Mouse (Mus musculus) testis, adult 2 months (tissue): ENCODE results near the gene Lima1. TPM values are rescaled to one million over a fixed set of nuclear protein-coding genes. Genes with fewer than 3 reads are reported as not detected.

Experiments
- H3K27ac ChIP-seq: fragments of 200-500 bp; 2 replicates; pipeline ENCODE4 v1.5.1; 2012; ENCODE audit warnings: low read depth, low read length; ENCODE audit not compliant: control insufficient read depth, insufficient read depth
- H3K27me3 ChIP-seq: fragments of 200-500 bp; 2 replicates; pipeline ENCODE4 v1.6.1; 2012; ENCODE audit warnings: mild to moderate bottlenecking, low read length, moderate library complexity; ENCODE audit not compliant: control insufficient read depth, insufficient read depth
- H3K36me3 ChIP-seq: fragments of 200-500 bp; 2 replicates; pipeline ENCODE4 v1.6.1; 2012; ENCODE audit warnings: mild to moderate bottlenecking, low read length; ENCODE audit not compliant: control insufficient read depth, insufficient read depth
- H3K4me1 ChIP-seq: fragments of 200-500 bp; 2 replicates; pipeline ENCODE4 v1.6.1; 2012; ENCODE audit warnings: low read length; ENCODE audit not compliant: control insufficient read depth, insufficient read depth
- H3K4me3 ChIP-seq: fragments of 200-500 bp; 2 replicates; pipeline ENCODE4 v1.5.1; 2012; ENCODE audit warnings: low read depth, mild to moderate bottlenecking, low read length, moderate library complexity, mixed read lengths; ENCODE audit not compliant: control insufficient read depth
- CTCF ChIP-seq: fragments of 200-500 bp; IDR thresholded peaks from 2 replicates; pipeline ENCODE4 v1.5.1; 2012; ENCODE audit warnings: low read depth, mild to moderate bottlenecking, inconsistent platforms, low read length, moderate library complexity; ENCODE audit not compliant: control insufficient read depth, insufficient read depth, insufficient replicate concordance
- POLR2A ChIP-seq: fragments of 200-500 bp; IDR thresholded peaks from 2 replicates; pipeline ENCODE4 v1.6.1; 2012; ENCODE audit warnings: low read depth, mild to moderate bottlenecking, inconsistent platforms, low read length, moderate library complexity; ENCODE audit not compliant: control insufficient read depth
- polyA plus RNA-seq: library from polyadenylated mRNA; depleted of rRNA; stranded (reverse); fragments of >200 nt; gene quantifications from 2 replicates; pipeline ENCODE4 v1.2.3, GENCODE M21; 2012

Lima1 gene
- polyA plus RNA-seq, 1 experiment: 3.8 TPM

DNA sequence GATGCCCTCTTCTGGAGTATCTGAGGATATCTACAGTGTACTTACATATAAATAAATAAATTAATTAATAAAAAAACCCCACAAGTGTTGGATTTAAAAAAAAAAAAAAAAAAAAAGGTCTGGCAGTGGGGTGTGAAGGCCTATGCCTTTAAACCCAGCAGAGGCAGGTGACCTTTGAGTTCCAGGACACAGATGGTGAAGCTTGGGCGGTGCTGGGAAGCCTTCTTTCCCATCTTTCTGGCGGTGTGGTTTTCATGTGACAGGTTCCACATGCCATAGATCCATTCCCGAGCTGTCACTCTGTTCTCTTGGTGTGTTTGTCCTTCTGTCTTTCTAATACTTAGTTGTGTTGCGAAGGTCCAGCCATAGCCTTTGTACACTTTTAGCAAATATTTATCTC is 31.8 kb upstream of the Lima1 start:
- Histone ChIP-seq H3K27me3 (no peaks in the 10 kb centered on the region), H3K36me3 (no peaks in the 10 kb centered on the region), H3K4me1 (no peaks in the 10 kb centered on the region), H3K4me3 (no peak overlapping the region), H3K27ac (no peak overlapping the region)
- TF ChIP-seq POLR2A (no peak), CTCF (no peak)

- no peaks in the 10 kb centered on the region for H3K36me3 ChIP-seq
- TF ChIP-seq CTCF (no peak), POLR2A (no peak)
- H3K27ac ChIP-seq: no peak overlapping the region
- no peak overlapping the region for H3K4me3 ChIP-seq
- H3K4me1 ChIP-seq: no peaks in the 10 kb centered on the region
- H3K27me3 ChIP-seq: no peaks in the 10 kb centered on the region
Measured at GRCm38 (mm10) chr15:99904841-99905240, 29.6 kb upstream of the Lima1 start.

- H3K4me3 ChIP-seq: no peak overlapping the region
- TF ChIP-seq CTCF: peak; percentile 58; the same call in 1 of the 2 replicates
- TF ChIP-seq POLR2A: no peak
- no peaks in the 10 kb centered on the region for H3K27me3 ChIP-seq
- no peaks in the 10 kb centered on the region for H3K4me1 ChIP-seq
- no peak overlapping the region for H3K27ac ChIP-seq
- H3K36me3 ChIP-seq: no peaks in the 10 kb centered on the region
Measured at GRCm38 (mm10) chr15:99904333-99904732, 29.1 kb upstream of the Lima1 start.

GRCm38 (mm10) chr15:99903227-99903626 is 28.0 kb upstream of the Lima1 start:
- H3K27me3 ChIP-seq: no peaks in the 10 kb centered on the region
- H3K4me3 ChIP-seq: no peak overlapping the region
- no peak overlapping the region for H3K27ac ChIP-seq
- no peaks in the 10 kb centered on the region for H3K36me3 ChIP-seq
- H3K4me1 ChIP-seq: no peaks in the 10 kb centered on the region
- no peak for TF ChIP-seq POLR2A
- TF ChIP-seq CTCF: no peak

GRCm38 (mm10) chr15:99902786-99903185 is 27.5 kb upstream of the Lima1 start:
- no peak overlapping the region for H3K4me3 ChIP-seq
- TF ChIP-seq CTCF (no peak), POLR2A (no peak)
- H3K36me3 ChIP-seq: no peaks in the 10 kb centered on the region
- H3K27ac ChIP-seq: no peak overlapping the region
- H3K27me3 ChIP-seq: no peaks in the 10 kb centered on the region
- no peaks in the 10 kb centered on the region for H3K4me1 ChIP-seq

DNA sequence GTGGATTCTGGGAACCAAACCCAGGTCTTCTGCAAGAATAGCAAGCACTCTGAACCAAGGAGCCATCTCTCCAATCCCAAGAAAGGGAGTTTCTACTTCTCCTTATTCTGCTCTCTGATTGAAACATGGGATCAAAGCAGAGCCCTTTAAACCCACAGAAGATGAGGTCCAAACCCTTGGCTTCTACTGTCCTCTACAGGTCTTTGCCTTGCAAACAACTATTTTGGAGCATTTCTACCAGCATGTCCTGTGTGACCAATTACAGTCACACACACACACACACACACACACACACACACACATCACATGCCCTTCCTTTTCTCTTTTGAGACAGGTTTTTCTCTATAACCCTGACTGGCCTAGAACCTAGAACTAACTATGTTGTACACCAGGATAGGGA is 21.4 kb upstream of the Lima1 start:
- peaks cover 4% of the 10 kb centered on the region for H3K4me1 ChIP-seq
- H3K4me3 ChIP-seq: no peak overlapping the region
- H3K36me3 ChIP-seq: no peaks in the 10 kb centered on the region
- H3K27me3 ChIP-seq: no peaks in the 10 kb centered on the region
- H3K27ac ChIP-seq: no peak overlapping the region
- TF ChIP-seq CTCF (no peak), POLR2A (no peak)

GRCm38 (mm10) chr15:99891355-99891754 is 16.1 kb upstream of the Lima1 start:
- Histone ChIP-seq H3K27me3 (no peaks in the 10 kb centered on the region), H3K27ac (no peak overlapping the region), H3K4me3 (no peak overlapping the region), H3K36me3 (no peaks in the 10 kb centered on the region), H3K4me1 (peaks cover 4% of the 10 kb centered on the region)
- TF ChIP-seq CTCF (no peak), POLR2A (no peak)

GRCm38 (mm10) chr15:99890412-99891236 is 15.4 kb upstream of the Lima1 start:
- Histone ChIP-seq H3K4me3 (no peak overlapping the region), H3K4me1 (peaks cover 4% of the 10 kb centered on the region), H3K27ac (peak overlapping the region; percentile 17; the same call in 1 of the 2 replicates), H3K27me3 (no peaks in the 10 kb centered on the region), H3K36me3 (no peaks in the 10 kb centered on the region)
- no peak for TF ChIP-seq POLR2A
- TF ChIP-seq CTCF: no peak
